Mouse (Mus musculus) G1E (cell line): ENCODE measurements at regions not wholly inside any gene's neighbourhood (a gene's known extent, or its start where the extent isn't known, plus 50 kb on each side); places are given as distances from the start of the nearest gene placed in this dataset.

ENCODE experiments used
- CTCF ChIP-seq: IDR thresholded peaks from 2 replicates; pipeline ENCODE4 v1.5.1; 2012; ENCODE audit warnings: low read depth, low read length, inconsistent platforms, mixed read lengths
- GATA1 ChIP-seq: IDR thresholded peaks from 2 replicates; pipeline ENCODE4 v1.6.1; 2012; ENCODE audit warnings: borderline replicate concordance, low read length, inconsistent platforms, mixed read lengths

DNA sequence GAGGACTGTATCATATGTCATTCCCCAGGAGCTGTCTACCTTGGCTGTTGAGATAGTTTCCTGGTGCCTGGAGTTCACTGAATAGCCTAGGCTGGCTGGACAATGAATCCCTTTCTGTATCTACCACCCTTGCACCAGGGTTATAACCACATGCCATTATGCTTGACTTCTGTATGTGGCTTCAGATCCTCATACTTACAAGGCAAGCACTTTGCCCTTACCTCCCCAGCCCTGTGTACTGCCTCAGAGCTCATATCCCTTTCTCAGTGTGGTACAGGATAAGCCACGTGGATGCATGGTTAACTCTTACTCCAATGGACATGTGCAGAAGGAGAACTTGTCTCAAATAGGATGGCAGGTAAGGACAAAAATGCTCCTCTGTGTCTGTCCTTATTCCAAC is 291.3 kb upstream of the Klf4 start:
- TF ChIP-seq CTCF (no peak), GATA1 (no peak)
